Mouse (Mus musculus): Measurements from ENCODE around the gene Nceh1.

Gene Nceh1

GRCm38 (mm10) chr3:27182733-27183600 lies at the start of gene Nceh1:
Gene Nceh1, plus strand, starts transcription at chr3:27182965.
- peak; percentile 89 to 92 for DNase-seq (ENCODE audit: low read depth in 1 of 2, low spot score in 2 of 2)

GRCm38 (mm10) chr3:27140101-27140500 lies 42.7 kb upstream of the Nceh1 start:
- DNase-seq (ENCODE audit: low read depth in 1 of 2, low spot score in 2 of 2), result no peak

GRCm38 (mm10) chr3:27143570-27143969 lies 39.2 kb upstream of the Nceh1 start:
- no peak for DNase-seq (ENCODE audit: low read depth in 1 of 2, low spot score in 2 of 2)

- DNase-seq (ENCODE audit: low read depth in 1 of 2, low spot score in 2 of 2), result no peak
Observed at GRCm38 (mm10) chr3:27145733-27146132, 37.0 kb upstream of the Nceh1 start.

- peak in 1 of 2 experiments; percentile 7 for DNase-seq (ENCODE audit: low read depth in 1 of 2, low spot score in 2 of 2)
Observed at GRCm38 (mm10) chr3:27153191-27153671, 29.5 kb upstream of the Nceh1 start.

- peak; percentile 95 to 97 for DNase-seq (ENCODE audit: low read depth in 1 of 2, low spot score in 2 of 2)
Observed at GRCm38 (mm10) chr3:27153701-27154209, 29.0 kb upstream of the Nceh1 start, which contains the start of gene Ect2. Gene Ect2, minus strand, starts transcription at chr3:27153878.

GRCm38 (mm10) chr3:27154280-27154679 lies 28.5 kb upstream of the Nceh1 start:
- DNase-seq (ENCODE audit: low read depth in 1 of 2, low spot score in 2 of 2), result no peak

- no peak for DNase-seq (ENCODE audit: low read depth in 1 of 2, low spot score in 2 of 2)
Observed at GRCm38 (mm10) chr3:27155051-27155855, 27.5 kb upstream of the Nceh1 start.

GRCm38 (mm10) chr3:27155856-27156593 lies 26.7 kb upstream of the Nceh1 start:
- no peak for DNase-seq (ENCODE audit: low read depth in 1 of 2, low spot score in 2 of 2)

- no peak for DNase-seq (ENCODE audit: low read depth in 1 of 2, low spot score in 2 of 2)
Observed at GRCm38 (mm10) chr3:27156594-27156949, 26.2 kb upstream of the Nceh1 start.

- no peak for DNase-seq (ENCODE audit: low read depth in 1 of 2, low spot score in 2 of 2)
Observed at GRCm38 (mm10) chr3:27158910-27159309, 23.9 kb upstream of the Nceh1 start.

GRCm38 (mm10) chr3:27161645-27162409 lies 20.9 kb upstream of the Nceh1 start:
- no peak for DNase-seq (ENCODE audit: low read depth in 1 of 2, low spot score in 2 of 2)

GRCm38 (mm10) chr3:27162410-27162804 lies 20.4 kb upstream of the Nceh1 start:
- DNase-seq (ENCODE audit: low read depth in 1 of 2, low spot score in 2 of 2), result no peak

- DNase-seq (ENCODE audit: low read depth in 1 of 2, low spot score in 2 of 2), result no peak
Observed at GRCm38 (mm10) chr3:27165481-27166065, 17.2 kb upstream of the Nceh1 start.

GRCm38 (mm10) chr3:27170257-27170656 lies 12.5 kb upstream of the Nceh1 start:
- DNase-seq (ENCODE audit: low read depth in 1 of 2, low spot score in 2 of 2), result no peak

GRCm38 (mm10) chr3:27179711-27180110 lies 3.1 kb upstream of the Nceh1 start:
- DNase-seq (ENCODE audit: low read depth in 1 of 2, low spot score in 2 of 2), result no peak

- peak in 1 of 2 experiments; percentile 20 for DNase-seq (ENCODE audit: low read depth in 1 of 2, low spot score in 2 of 2)
Observed at GRCm38 (mm10) chr3:27183601-27184175, 923 bp downstream of the Nceh1 start.

GRCm38 (mm10) chr3:27188386-27188785 lies 5.6 kb downstream of the Nceh1 start:
- DNase-seq (ENCODE audit: low read depth in 1 of 2, low spot score in 2 of 2), result no peak

Data from monocyte, adult 2 months (primary cell).